Mouse (Mus musculus) left cerebral cortex, adult 11 months (tissue): ENCODE data around the gene Uspl1.

ENCODE experiments used
- DNase-seq: peaks from one replicate; pipeline ENCODE4 v3.0.0; 2022; ENCODE audit warnings: low spot score

Uspl1 gene

DNA sequence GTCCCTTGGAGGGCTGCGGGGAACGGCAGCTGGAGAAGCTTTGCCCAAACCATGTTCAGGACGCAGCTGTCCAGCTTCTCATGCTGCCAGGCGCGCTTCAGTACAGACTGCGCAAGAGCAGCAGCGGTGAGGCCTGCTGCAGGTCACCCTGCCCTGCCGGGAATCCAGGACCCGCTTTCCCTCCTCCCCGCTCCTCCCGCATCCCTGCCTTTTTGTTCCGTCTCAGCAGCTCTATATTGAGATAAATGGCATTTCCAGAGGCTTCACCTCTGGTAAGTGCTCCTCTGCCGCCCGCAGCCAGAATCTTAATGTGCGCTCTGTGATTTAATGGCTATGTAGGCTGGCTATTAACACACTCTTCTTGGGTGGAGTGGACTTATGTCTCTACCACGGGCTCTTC lies 74.9 kb downstream of the Uspl1 start:
- DNase-seq, result no peak

DNA sequence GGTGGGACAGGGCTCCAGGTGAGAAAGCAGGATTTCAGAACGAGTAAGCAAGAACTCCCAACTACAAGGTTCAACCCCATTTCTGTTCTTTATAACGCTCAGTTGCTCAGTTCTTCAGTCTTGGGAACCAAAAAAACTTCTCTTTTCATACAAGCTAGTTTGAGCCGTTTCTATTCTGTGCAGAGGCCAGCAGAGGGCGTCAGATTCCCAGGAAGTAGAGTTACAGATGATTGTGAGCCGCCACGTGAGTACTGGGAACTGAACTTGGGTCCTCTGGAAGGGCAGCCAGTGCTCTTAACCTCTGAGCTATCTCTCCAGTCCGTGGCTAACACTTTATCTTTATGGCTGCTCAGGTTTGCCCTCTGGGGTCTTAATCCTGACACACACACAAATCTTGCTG lies 77.3 kb downstream of the Uspl1 start:
- no peak for DNase-seq

DNA sequence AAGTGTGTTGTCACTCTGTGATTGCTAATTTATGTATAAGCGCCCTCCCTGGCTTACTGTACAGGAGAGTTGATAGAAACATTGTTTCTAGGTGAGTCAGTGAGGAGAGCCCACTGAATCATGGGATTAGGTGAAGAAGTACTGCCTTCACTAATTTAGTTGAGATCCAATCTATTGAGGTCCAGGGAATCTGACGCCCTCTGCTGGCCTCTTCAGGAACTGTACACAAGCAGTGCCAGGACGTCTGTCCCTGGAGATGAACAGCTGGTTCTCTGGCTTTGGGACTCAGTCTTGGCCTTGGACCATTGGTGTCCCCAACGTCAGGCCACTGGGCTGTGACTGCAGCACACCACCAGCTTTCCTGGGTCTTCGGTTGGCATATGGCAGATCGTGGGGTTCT lies 77.7 kb downstream of the Uspl1 start:
- DNase-seq, result no peak

DNA sequence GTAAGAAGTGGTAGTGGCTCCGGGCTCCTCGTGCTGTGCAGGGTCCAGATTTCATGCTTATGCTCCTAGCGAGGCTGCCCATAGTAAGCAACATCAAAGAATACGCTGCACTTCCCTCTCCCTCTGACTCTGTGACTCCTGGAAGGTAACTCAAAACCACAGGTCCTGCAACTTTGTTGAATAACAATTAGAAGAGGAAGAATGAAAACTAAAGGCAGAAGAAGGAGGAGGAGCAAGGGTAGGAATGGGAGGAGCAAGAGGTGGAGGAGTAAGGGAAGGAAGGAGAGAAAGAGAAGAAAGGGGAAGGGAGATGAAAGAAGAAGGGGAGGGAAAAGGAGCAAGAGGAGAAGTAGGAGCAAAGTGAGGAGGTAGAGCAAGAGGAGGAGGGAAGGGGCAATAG lies 80.3 kb downstream of the Uspl1 start, which contains the start of gene Alox5ap:
TSS of gene Alox5ap (plus strand) at position 363 of the 400 bp plus-strand sequence.
- no peak for DNase-seq

DNA sequence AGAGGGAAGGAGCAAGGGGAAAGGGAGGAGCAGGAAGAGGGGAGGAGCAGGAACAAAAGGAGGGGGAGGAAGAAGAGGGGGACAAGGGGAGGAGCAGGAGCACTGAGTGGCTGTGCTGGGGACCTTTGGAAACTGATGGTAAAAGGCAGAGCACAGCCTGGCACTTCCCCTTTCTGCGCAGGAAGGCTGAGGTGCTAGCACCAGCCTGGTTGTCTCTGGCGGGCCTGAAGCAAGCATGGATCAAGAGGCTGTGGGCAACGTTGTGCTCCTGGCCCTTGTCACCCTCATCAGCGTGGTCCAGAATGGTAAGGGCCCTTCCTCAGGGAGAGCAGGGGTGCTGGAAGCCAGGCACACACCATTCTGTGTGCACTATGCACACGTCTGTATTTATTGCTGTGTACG lies 80.7 kb downstream of the Uspl1 start:
- no peak for DNase-seq
